Mouse (Mus musculus) kidney, embryonic 15.5 days (tissue): ENCODE measurements around the gene Rragd. TPM values are rescaled to one million over a fixed set of nuclear protein-coding genes. Genes with fewer than 3 reads are reported as not detected.

Experiments used
- ATAC-seq: fragments of 200-750 bp; cut with Nextera tagmentation; replicated peaks from 2 replicates; pipeline ENCODE4 v1.8.0; 2017; ENCODE audit warnings: moderate TSS enrichment; ENCODE audit not compliant: low FRiP score
- H3K27ac ChIP-seq: fragments of 300-500 bp; sonication (generic); 2 replicates; pipeline ENCODE4 v1.5.1; 2015; ENCODE audit warnings: mild to moderate bottlenecking, inconsistent platforms
- H3K27me3 ChIP-seq: fragments of 300-500 bp; sonication (generic); 2 replicates; pipeline ENCODE4 v1.6.1; 2015; ENCODE audit warnings: inconsistent platforms
- H3K36me3 ChIP-seq: fragments of 300-500 bp; sonication (generic); 2 replicates; pipeline ENCODE4 v1.6.1; 2015; ENCODE audit warnings: inconsistent platforms
- H3K4me1 ChIP-seq: fragments of 300-500 bp; sonication (generic); 2 replicates; pipeline ENCODE4 v1.6.1; 2015; ENCODE audit warnings: inconsistent platforms
- H3K4me2 ChIP-seq: fragments of 300-500 bp; sonication (generic); 2 replicates; pipeline ENCODE4 v1.6.1; 2015; ENCODE audit warnings: moderate library complexity, mild to moderate bottlenecking, inconsistent platforms
- H3K4me3 ChIP-seq: fragments of 300-500 bp; sonication (generic); replicated peaks from 2 replicates; pipeline ENCODE4 v1.5.1; 2015; ENCODE audit warnings: mild to moderate bottlenecking, inconsistent platforms
- H3K9ac ChIP-seq: fragments of 300-500 bp; sonication (generic); 2 replicates; pipeline ENCODE4 v1.6.1; 2015; ENCODE audit warnings: mild to moderate bottlenecking, inconsistent platforms
- H3K9me3 ChIP-seq: fragments of 300-500 bp; sonication (generic); replicated peaks from 2 replicates; pipeline ENCODE4 v1.6.1; 2016; ENCODE audit warnings: inconsistent platforms
- WGBS: fragments of 180-500 bp; shearing (Covaris S2); methylation state at CpG from one replicate; pipeline ENCODE4 v1.1.7; 2015; ENCODE audit warnings: mixed read lengths; 5-methylcytosine and 5-hydroxymethylcytosine counted together
- polyA plus RNA-seq: library from polyadenylated mRNA; unstranded; fragments of >200 nt; fragmentation: Nextera tagmentation; extraction: Ambion mirVana; gene quantifications from 2 replicates; pipeline ENCODE4 v1.2.1, GENCODE M21; 2015

Gene Rragd
- polyA plus RNA-seq, 1 experiment from 2014 or later: 17.6 TPM

DNA sequence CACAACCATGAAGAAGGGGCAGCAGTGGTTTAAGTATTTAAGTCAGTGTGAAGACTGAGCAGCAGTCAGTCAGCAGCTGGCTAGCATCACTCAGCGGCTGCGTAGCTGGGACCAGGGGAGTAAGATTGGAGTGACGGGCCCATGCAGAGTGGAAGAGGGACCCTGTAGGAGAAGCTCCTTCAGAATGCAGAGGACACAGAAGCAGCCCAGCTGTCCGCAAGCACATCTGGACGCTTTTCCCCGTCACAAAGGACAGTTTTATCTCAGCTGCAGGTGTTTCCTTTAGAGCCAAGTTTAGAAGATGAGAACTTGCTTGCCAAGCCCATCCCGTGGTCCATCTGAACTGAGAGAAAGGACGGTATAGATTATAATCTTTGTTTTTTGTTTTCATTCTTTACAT is 41.6 kb downstream of the Rragd start:
- ATAC-seq: no peak
- Histone ChIP-seq H3K4me2 (no peak overlapping the region), H3K4me3 (no peak overlapping the region), H3K4me1 (no peaks in the 10 kb centered on the region), H3K9ac (no peak overlapping the region), H3K36me3 (peaks cover 15% of the 10 kb centered on the region), H3K9me3 (no peaks in the 10 kb centered on the region), H3K27ac (no peak overlapping the region), H3K27me3 (no peaks in the 10 kb centered on the region)
- 60% methylated on average over 8 of the region's 8 CpGs for WGBS

DNA sequence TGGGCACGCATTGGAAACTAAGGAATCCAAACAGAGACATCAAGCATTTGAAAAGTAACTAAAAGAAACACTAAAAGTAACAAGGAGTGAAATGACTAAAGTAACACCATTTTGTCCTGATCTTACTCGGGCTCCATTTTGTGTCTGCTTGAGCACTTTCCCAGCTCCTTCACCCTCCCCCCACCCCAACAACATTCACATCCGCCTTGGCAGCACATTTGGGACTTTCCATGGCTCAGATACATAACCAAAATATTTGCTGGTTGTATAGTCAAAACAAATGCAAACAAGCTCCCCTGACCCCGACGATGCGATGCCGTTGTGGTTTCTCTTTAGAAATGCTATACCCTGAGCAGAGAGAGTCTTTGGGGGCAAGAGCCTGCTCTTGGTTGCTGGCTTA is 46.3 kb downstream of the Rragd start:
- no peak overlapping the region for H3K4me2 ChIP-seq
- H3K27ac ChIP-seq: no peak overlapping the region
- H3K9me3 ChIP-seq: no peaks in the 10 kb centered on the region
- 91% methylated on average over 7 of the region's 7 CpGs for WGBS
- H3K4me3 ChIP-seq: no peak overlapping the region
- H3K9ac ChIP-seq: no peak overlapping the region
- ATAC-seq: no peak
- H3K27me3 ChIP-seq: no peaks in the 10 kb centered on the region
- H3K36me3 ChIP-seq: peaks cover 15% of the 10 kb centered on the region
- H3K4me1 ChIP-seq: peaks cover 16% of the 10 kb centered on the region

GRCm38 (mm10) chr4:33030264-33031194 is 47.7 kb downstream of the Rragd start:
- Histone ChIP-seq H3K4me3 (peak overlapping the region; percentile 84), H3K27ac (peak overlapping the region; percentile 92), H3K27me3 (no peaks in the 10 kb centered on the region), H3K4me1 (peaks cover 19% of the 10 kb centered on the region), H3K9me3 (0 out of 2 replicates have a peak, but pooled peaks cover 2% of the 10 kb centered on the region), H3K9ac (peak overlapping the region; percentile 95), H3K4me2 (peak overlapping the region; percentile 62), H3K36me3 (peaks cover 24% of the 10 kb centered on the region)
- peak; percentile 87 for ATAC-seq
- WGBS: 2% methylated on average over 55 of the region's 55 CpGs

- under 1% methylated on average over 121 of the region's 123 CpGs for WGBS
- H3K9me3 ChIP-seq: 0 out of 2 replicates have a peak, but pooled peaks cover 3% of the 10 kb centered on the region
- peak within 1 kb of the TSS; percentile 95 for H3K9ac ChIP-seq
- peaks cover 31% of the 10 kb centered on the region for H3K36me3 ChIP-seq
- H3K4me2 ChIP-seq: peak within 1 kb of the TSS; percentile 62
- H3K4me1 ChIP-seq: peaks cover 19% of the 10 kb centered on the region
- peak within 1 kb of the TSS; percentile 92 for H3K27ac ChIP-seq
- H3K4me3 ChIP-seq: peak within 1 kb of the TSS; percentile 84
- no peaks in the 10 kb centered on the region for H3K27me3 ChIP-seq
- peak; percentile 99 for ATAC-seq
Observed at GRCm38 (mm10) chr4:33031195-33031960, 48.5 kb downstream of the Rragd start, which contains the start of gene Ube2j1. TSS of gene Ube2j1 (plus strand) at chr4:33031416.

DNA sequence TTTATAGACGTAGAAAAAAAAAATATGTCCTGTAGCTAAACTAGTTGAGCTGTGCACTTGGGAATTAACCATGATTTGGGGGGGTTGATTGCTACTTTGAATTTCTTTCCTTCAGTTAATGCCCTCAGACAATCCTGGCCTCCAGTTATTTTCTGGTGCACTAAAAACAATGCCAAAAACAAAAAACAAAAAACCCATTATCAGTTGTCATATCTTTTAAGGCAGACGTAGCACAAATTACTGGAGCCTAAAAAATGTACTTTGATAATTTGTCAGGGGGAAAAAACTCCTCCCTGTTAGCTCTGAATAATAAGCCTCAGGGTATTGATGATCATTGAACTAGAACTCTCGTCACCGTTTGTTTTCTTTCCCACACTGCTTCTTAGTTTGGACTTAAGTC is 49.2 kb downstream of the Rragd start:
- ATAC-seq: no peak
- peak overlapping the region; percentile 62 for H3K4me2 ChIP-seq
- H3K36me3 ChIP-seq: peaks cover 26% of the 10 kb centered on the region
- H3K27ac ChIP-seq: peak overlapping the region; percentile 92; the same call in 1 of the 2 replicates
- H3K4me1 ChIP-seq: peaks cover 19% of the 10 kb centered on the region
- peak overlapping the region; percentile 95 for H3K9ac ChIP-seq
- H3K4me3 ChIP-seq: peak overlapping the region; percentile 84
- 0 out of 2 replicates have a peak, but pooled peaks cover 3% of the 10 kb centered on the region for H3K9me3 ChIP-seq
- no peaks in the 10 kb centered on the region for H3K27me3 ChIP-seq
- WGBS: 8% methylated on average over 4 of the region's 4 CpGs

GRCm38 (mm10) chr4:33033515-33033914 is 50.7 kb downstream of the Rragd start:
- H3K27me3 ChIP-seq: no peaks in the 10 kb centered on the region
- no peak overlapping the region for H3K9ac ChIP-seq
- WGBS: 82% methylated on average over 6 of the region's 6 CpGs
- H3K27ac ChIP-seq: no peak overlapping the region
- H3K4me3 ChIP-seq: no peak overlapping the region
- peaks cover 19% of the 10 kb centered on the region for H3K4me1 ChIP-seq
- H3K36me3 ChIP-seq: peaks cover 26% of the 10 kb centered on the region
- no peak for ATAC-seq
- H3K9me3 ChIP-seq: 0 out of 2 replicates have a peak, but pooled peaks cover 3% of the 10 kb centered on the region
- no peak overlapping the region for H3K4me2 ChIP-seq

GRCm38 (mm10) chr4:33039826-33040225 is 57.0 kb downstream of the Rragd start:
- Histone ChIP-seq H3K4me2 (no peak overlapping the region), H3K9ac (no peak overlapping the region), H3K27me3 (no peaks in the 10 kb centered on the region), H3K4me3 (no peak overlapping the region), H3K4me1 (no peaks in the 10 kb centered on the region), H3K9me3 (0 out of 2 replicates have a peak, but pooled peaks cover 3% of the 10 kb centered on the region), H3K36me3 (peaks cover 78% of the 10 kb centered on the region), H3K27ac (no peak overlapping the region)
- WGBS: 61% methylated on average over 4 of the region's 4 CpGs
- no peak for ATAC-seq

DNA sequence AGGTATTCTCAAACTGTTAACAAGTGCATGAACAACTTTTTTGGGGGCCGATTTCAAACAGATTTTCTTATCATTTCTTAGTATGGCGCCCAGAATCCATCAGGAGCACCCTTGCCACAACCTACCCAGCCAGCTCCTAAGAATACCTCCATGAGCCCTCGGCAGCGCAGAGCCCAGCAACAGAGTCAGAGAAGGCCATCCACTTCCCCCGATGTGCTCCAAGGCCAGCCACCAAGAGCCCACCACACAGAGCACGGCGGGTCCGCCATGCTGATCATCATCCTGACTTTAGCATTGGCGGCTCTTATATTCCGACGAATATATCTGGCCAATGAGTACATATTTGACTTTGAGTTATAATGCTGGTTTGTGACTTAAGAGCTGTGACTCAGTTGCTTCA is 66.8 kb downstream of the Rragd start:
- WGBS: 97% methylated on average over 11 of the region's 11 CpGs

DNA sequence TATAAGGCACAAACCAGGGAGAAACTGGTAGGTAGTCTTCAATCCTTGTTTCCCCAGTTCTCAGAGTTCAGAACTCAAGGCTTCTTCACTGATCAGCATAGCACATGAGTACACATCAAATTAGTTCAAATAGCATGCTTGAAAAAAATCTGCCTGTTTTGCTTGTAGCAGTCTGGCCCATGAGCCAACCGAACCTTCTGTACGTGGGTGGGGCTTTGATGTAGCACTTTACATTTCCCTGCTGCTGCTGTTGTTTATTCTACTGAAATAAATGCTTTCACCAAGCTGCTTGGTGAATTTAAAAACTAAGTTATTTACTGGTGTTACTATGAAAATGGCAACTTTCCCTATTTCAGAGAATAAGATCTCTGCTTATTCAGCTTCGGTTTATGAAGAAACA is 69.2 kb downstream of the Rragd start:
- WGBS: 83% methylated on average over 3 of the region's 3 CpGs
- H3K36me3 ChIP-seq: peaks cover 50% of the 10 kb centered on the region

More for the DNA sequence above, 66.8 kb downstream of the Rragd start:
- Histone ChIP-seq H3K9me3 (no peaks in the 10 kb centered on the region), H3K27me3 (no peaks in the 10 kb centered on the region), H3K4me1 (no peaks in the 10 kb centered on the region), H3K4me2 (no peak overlapping the region), H3K9ac (no peak overlapping the region), H3K4me3 (no peak overlapping the region), H3K27ac (no peak overlapping the region), H3K36me3 (peaks cover 74% of the 10 kb centered on the region)
- no peak for ATAC-seq

GRCm38 (mm10) chr4:33052650-33053049 is 69.8 kb downstream of the Rragd start:
- Histone ChIP-seq H3K4me3 (no peak overlapping the region), H3K4me1 (no peaks in the 10 kb centered on the region), H3K9ac (no peak overlapping the region), H3K36me3 (peaks cover 46% of the 10 kb centered on the region), H3K4me2 (no peak overlapping the region), H3K9me3 (no peaks in the 10 kb centered on the region), H3K27me3 (no peaks in the 10 kb centered on the region), H3K27ac (no peak overlapping the region)
- WGBS: 88% methylated on average over 5 of the region's 5 CpGs
- ATAC-seq: no peak

More for the DNA sequence above, 69.2 kb downstream of the Rragd start:
- Histone ChIP-seq H3K9ac (no peak overlapping the region), H3K4me3 (no peak overlapping the region), H3K27me3 (no peaks in the 10 kb centered on the region), H3K9me3 (no peaks in the 10 kb centered on the region), H3K4me2 (no peak overlapping the region), H3K27ac (no peak overlapping the region), H3K4me1 (no peaks in the 10 kb centered on the region)
- no peak for ATAC-seq

GRCm38 (mm10) chr4:33054426-33054825 is 71.6 kb downstream of the Rragd start:
- H3K4me1 ChIP-seq: 0 out of 2 replicates have a peak, but pooled peaks cover 3% of the 10 kb centered on the region
- ATAC-seq: no peak
- no peak overlapping the region for H3K27ac ChIP-seq
- H3K9me3 ChIP-seq: no peaks in the 10 kb centered on the region
- H3K9ac ChIP-seq: no peak overlapping the region
- no peak overlapping the region for H3K4me3 ChIP-seq
- peaks cover 29% of the 10 kb centered on the region for H3K36me3 ChIP-seq
- no peak overlapping the region for H3K4me2 ChIP-seq
- H3K27me3 ChIP-seq: no peaks in the 10 kb centered on the region

DNA sequence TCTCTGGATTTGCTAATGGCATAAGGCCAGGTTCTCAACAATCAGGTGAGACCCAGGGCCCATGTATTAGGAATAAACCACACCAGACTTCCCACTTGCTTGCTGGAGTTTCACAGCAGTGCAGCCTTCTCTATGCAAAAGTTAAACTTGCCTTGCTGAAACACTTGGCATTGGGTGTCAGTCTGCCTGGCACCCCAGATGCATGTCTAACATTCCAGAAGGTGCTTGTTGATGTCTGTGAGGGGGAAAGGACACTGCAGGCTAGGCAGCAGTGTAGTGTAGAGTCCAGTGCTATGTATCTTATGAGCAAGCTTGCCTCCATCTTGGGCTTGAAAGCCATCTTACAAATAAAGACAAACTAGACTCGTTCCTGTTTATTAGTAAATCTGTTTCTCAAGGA is 73.5 kb downstream of the Rragd start:
- WGBS: 87% methylated on average over 1 of the region's 1 CpGs
- H3K9ac ChIP-seq: no peak overlapping the region
- no peaks in the 10 kb centered on the region for H3K9me3 ChIP-seq
- ATAC-seq: no peak
- 0 out of 2 replicates have a peak, but pooled peaks cover 3% of the 10 kb centered on the region for H3K4me1 ChIP-seq
- no peak overlapping the region for H3K4me2 ChIP-seq
- H3K4me3 ChIP-seq: no peak overlapping the region
- no peaks in the 10 kb centered on the region for H3K27me3 ChIP-seq
- no peak overlapping the region for H3K27ac ChIP-seq
- H3K36me3 ChIP-seq: peaks cover 13% of the 10 kb centered on the region
